Mouse (Mus musculus) stomach, postnatal 0 days (tissue): Measurements from ENCODE around the gene Noto. TPM values are rescaled to one million over a fixed set of nuclear protein-coding genes. Genes with fewer than 3 reads are reported as not detected.

Experiments used
- ATAC-seq: fragments of 200-750 bp; cut with Nextera tagmentation; 2 replicates; pipeline ENCODE4 v1.8.0; 2017; ENCODE audit not compliant: low FRiP score, low TSS enrichment
- DNase-seq: peaks from one replicate; pipeline ENCODE4 v3.0.0-alpha.2; 2016; ENCODE audit warnings: low spot score
- H3K27ac ChIP-seq: fragments of 300-500 bp; sonication (generic); replicated peaks from 2 replicates; pipeline ENCODE4 v1.5.1; 2014; ENCODE audit warnings: mild to moderate bottlenecking, control low read depth
- H3K27me3 ChIP-seq: fragments of 300-500 bp; sonication (generic); 2 replicates; pipeline ENCODE4 v1.6.1; 2014; ENCODE audit warnings: low read length; ENCODE audit not compliant: control insufficient read depth, insufficient read depth
- H3K36me3 ChIP-seq: fragments of 300-500 bp; sonication (generic); 2 replicates; pipeline ENCODE4 v1.6.1; 2014; ENCODE audit warnings: low read length, mixed read lengths; ENCODE audit not compliant: control insufficient read depth, insufficient read depth
- H3K4me1 ChIP-seq: fragments of 300-500 bp; sonication (generic); replicated peaks from 2 replicates; pipeline ENCODE4 v1.6.1; 2014; ENCODE audit warnings: antibody characterized with exemption; ENCODE audit not compliant: control insufficient read depth, insufficient read depth
- H3K4me2 ChIP-seq: fragments of 300-500 bp; sonication (generic); replicated peaks from 2 replicates; pipeline ENCODE4 v1.6.1; 2014; ENCODE audit warnings: low read depth, mild to moderate bottlenecking, control low read depth, moderate library complexity
- H3K4me3 ChIP-seq: fragments of 300-500 bp; sonication (generic); 2 replicates; pipeline ENCODE4 v1.5.1; 2014; ENCODE audit warnings: low read depth, low read length, control low read depth
- H3K9ac ChIP-seq: fragments of 300-500 bp; sonication (generic); 2 replicates; pipeline ENCODE4 v1.6.1; 2014; ENCODE audit warnings: mild to moderate bottlenecking, low read length, control low read depth, mixed read lengths
- H3K9me3 ChIP-seq: fragments of 300-500 bp; sonication (generic); 2 replicates; pipeline ENCODE4 v1.6.1; 2016; ENCODE audit warnings: low read length; ENCODE audit not compliant: control insufficient read depth
- CTCF ChIP-seq: IDR thresholded peaks from 2 replicates; pipeline ENCODE4 v1.5.1; 2016; ENCODE audit warnings: antibody characterized with exemption, low read depth, mild to moderate bottlenecking, moderate library complexity
- EP300 ChIP-seq: optimal IDR thresholded peaks from 2 replicates; pipeline ENCODE3; 2016; ENCODE audit warnings: antibody characterized with exemption
- WGBS: fragments of 180-500 bp; shearing (Covaris S2); extraction: QIAGEN DNeasy Blood & Tissue Kit; methylation state at CpG from one replicate; pipeline ENCODE4 v1.1.7; 2014; 5-methylcytosine and 5-hydroxymethylcytosine counted together
- polyA plus RNA-seq: library from polyadenylated mRNA; unstranded; fragments of >200 nt; fragmentation: Nextera tagmentation; extraction: Ambion mirVana; gene quantifications from 2 replicates; pipeline ENCODE4 v1.2.1, GENCODE M21; 2015

Noto gene
- polyA plus RNA-seq, 1 experiment from 2014 or later = not detected

- DNase-seq = peak; percentile 68
- ATAC-seq = no peak
- no peak overlapping the region for H3K4me3 ChIP-seq
- WGBS = 18% methylated on average over 6 of the region's 7 CpGs
- no peak overlapping the region for H3K4me2 ChIP-seq
- no peaks in the 10 kb centered on the region for H3K27me3 ChIP-seq
- H3K9ac ChIP-seq = no peak overlapping the region
- no peaks in the 10 kb centered on the region for H3K36me3 ChIP-seq
- H3K27ac ChIP-seq = no peak overlapping the region
- TF ChIP-seq CTCF (peak; percentile 84), EP300 (no peak)
- H3K9me3 ChIP-seq = no peaks in the 10 kb centered on the region
- no peaks in the 10 kb centered on the region for H3K4me1 ChIP-seq
These were observed 31.9 kb upstream of the Noto start for GRCm38 (mm10) chr6:85391803-85392202.

DNA sequence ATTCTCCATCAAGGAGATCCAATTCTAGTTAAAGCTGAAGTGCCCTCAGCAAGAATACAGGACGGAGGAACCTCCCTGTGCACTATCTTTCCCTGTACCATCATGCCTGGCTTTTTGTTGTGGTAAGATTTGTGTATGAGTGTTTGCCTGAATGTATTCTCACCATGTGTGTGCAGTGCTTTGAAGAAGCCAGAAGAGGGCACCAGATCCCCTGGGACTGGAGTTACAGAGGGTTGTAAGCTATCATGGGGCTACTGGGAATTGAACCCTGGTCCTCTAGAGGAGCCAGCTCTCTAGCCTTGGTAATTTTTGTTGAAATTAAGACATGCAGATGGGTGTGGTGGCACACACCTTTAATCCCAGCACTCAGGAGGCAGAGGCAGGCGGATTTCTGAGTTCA lies 28.3 kb upstream of the Noto start:
- Histone ChIP-seq H3K4me2 (no peak overlapping the region), H3K27ac (no peak overlapping the region), H3K9ac (no peak overlapping the region), H3K4me3 (no peak overlapping the region), H3K9me3 (no peaks in the 10 kb centered on the region), H3K4me1 (no peaks in the 10 kb centered on the region), H3K36me3 (no peaks in the 10 kb centered on the region), H3K27me3 (no peaks in the 10 kb centered on the region)
- 81% methylated on average over 2 of the region's 2 CpGs for WGBS
- TF ChIP-seq EP300 = no peak
- no peak for TF ChIP-seq CTCF
- DNase-seq (no peak), ATAC-seq (no peak)

DNA sequence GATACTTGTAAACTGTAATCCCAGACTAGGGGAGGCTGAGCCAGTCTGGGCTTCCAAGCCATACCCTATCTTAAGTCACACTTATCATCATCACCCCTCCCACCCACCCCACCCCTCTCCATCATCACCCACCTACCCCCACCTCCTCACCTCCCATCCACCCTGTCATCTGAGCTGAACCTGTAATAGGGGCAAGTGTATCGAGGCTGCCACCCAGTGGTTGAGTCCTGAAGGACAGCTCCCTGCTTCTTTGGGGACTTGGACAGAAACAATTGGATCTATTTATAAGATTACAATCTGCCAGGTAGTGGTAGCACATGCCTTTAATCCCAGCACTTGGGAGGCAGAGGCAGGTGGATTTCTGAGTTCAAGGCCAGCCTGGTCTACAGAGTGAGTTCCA lies 26.5 kb upstream of the Noto start:
- Histone ChIP-seq H3K4me2 (no peak overlapping the region), H3K9me3 (no peaks in the 10 kb centered on the region), H3K4me1 (no peaks in the 10 kb centered on the region), H3K27ac (no peak overlapping the region), H3K36me3 (no peaks in the 10 kb centered on the region), H3K27me3 (no peaks in the 10 kb centered on the region), H3K9ac (no peak overlapping the region), H3K4me3 (no peak overlapping the region)
- DNase-seq = peak; percentile 51
- TF ChIP-seq CTCF = peak; percentile 72
- TF ChIP-seq EP300 = no peak
- ATAC-seq = no peak
- 73% methylated on average over 1 of the region's 1 CpGs for WGBS

GRCm38 (mm10) chr6:85399715-85400114 lies 24.0 kb upstream of the Noto start:
- no peak for DNase-seq
- Histone ChIP-seq H3K4me3 (no peak overlapping the region), H3K36me3 (no peaks in the 10 kb centered on the region), H3K4me1 (no peaks in the 10 kb centered on the region), H3K4me2 (no peak overlapping the region), H3K9me3 (no peaks in the 10 kb centered on the region), H3K9ac (no peak overlapping the region), H3K27me3 (no peaks in the 10 kb centered on the region), H3K27ac (no peak overlapping the region)
- 32% methylated on average over 5 of the region's 5 CpGs for WGBS
- ATAC-seq = peak; percentile 47; the same call in 1 of the 2 replicates
- TF ChIP-seq EP300 = no peak
- no peak for TF ChIP-seq CTCF

- ATAC-seq (no peak), DNase-seq (no peak)
- Histone ChIP-seq H3K9me3 (no peaks in the 10 kb centered on the region), H3K27me3 (no peaks in the 10 kb centered on the region), H3K4me2 (no peak overlapping the region), H3K4me3 (no peak overlapping the region), H3K9ac (no peak overlapping the region), H3K27ac (no peak overlapping the region), H3K36me3 (no peaks in the 10 kb centered on the region), H3K4me1 (no peaks in the 10 kb centered on the region)
- 35% methylated on average over 2 of the region's 2 CpGs for WGBS
- TF ChIP-seq EP300 = no peak
- no peak for TF ChIP-seq CTCF
These were observed 21.1 kb upstream of the Noto start for GRCm38 (mm10) chr6:85402613-85403012.

- Histone ChIP-seq H3K4me1 (no peaks in the 10 kb centered on the region), H3K27me3 (no peaks in the 10 kb centered on the region), H3K27ac (no peak overlapping the region), H3K9ac (no peak overlapping the region), H3K4me2 (no peak overlapping the region), H3K9me3 (no peaks in the 10 kb centered on the region), H3K4me3 (no peak overlapping the region), H3K36me3 (no peaks in the 10 kb centered on the region)
- DNase-seq (no peak), ATAC-seq (no peak)
- no peak for TF ChIP-seq EP300
- WGBS = 72% methylated on average over 10 of the region's 10 CpGs
These were observed 20.6 kb upstream of the Noto start for GRCm38 (mm10) chr6:85403039-85403438.
